Mouse (Mus musculus) kidney, postnatal 14 days (tissue): ENCODE measurements at regions not wholly inside any gene's neighbourhood (a gene's known extent, or its start where the extent isn't known, plus 50 kb on each side); places are given as distances from the start of the nearest gene placed in this dataset.

Experiments used
- DNase-seq: peaks from one replicate; pipeline ENCODE4 v3.0.0; 2022; ENCODE audit warnings: mixed read lengths

GRCm38 (mm10) chr12:68242683-68243082 is 916.3 kb downstream of the Rps29 start:
- DNase-seq = no peak

DNA sequence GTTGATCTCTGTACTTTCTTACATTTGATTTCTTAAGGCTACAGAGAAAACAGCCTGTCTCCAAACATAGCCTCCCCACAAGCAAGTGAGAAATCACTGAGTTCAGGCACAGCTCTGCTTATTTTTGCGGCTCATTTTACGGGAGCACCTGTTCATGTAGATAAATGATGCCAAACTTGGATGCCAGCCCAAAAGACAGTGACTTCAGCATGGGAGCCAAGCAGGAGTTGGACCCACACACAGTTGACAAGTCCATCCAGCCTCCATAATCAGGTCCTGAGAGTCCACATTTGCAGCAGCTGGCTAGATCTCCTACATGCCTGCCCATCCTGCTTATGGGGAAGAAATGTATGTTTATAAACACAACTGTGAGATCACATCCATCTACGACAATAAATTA is 927.2 kb downstream of the Rps29 start:
- no peak for DNase-seq

DNA sequence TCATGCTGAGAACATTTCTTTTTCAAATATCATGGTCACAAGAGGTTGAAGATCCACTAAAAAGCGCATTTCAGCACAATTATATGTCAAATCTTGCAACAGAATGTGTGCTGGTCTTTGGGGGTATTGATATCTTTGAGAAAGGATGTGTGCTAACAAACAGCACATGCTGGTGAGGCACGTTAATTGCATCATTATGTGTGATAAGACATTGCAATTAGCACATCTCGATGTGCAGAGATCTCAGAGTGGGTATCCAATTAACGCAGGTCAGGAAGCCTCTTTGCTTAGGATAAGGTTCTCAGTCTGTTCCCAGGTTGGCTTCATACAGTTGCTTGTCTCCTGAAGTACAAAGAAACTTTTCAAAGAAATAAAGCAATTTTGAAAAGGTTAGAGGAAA is 941.9 kb downstream of the Rps29 start:
- DNase-seq = no peak

GRCm38 (mm10) chr12:68208302-68208701 is 950.7 kb downstream of the Rps29 start:
- no peak for DNase-seq

- DNase-seq = no peak
Observed at GRCm38 (mm10) chr12:68183858-68184257, 961.5 kb upstream of the Mdga2 start.

DNA sequence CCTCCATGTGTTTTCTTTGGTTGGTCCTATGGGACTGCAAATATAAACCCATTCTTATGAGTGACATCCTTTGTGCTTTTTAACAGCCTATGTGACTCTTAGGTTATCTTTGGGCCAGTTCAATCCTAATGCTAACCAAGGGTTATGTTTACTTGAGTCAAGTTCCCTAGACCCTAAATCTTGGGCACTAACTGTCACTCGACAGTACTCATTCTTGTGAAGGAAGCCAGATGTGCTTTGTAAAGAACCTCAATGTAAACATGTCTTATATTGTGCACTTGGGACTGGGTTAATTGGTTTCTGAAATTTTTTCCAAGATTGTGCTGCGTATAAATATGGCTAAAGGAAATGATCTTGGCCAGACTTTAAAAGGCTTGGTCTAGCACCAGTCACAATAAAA is 939.0 kb upstream of the Mdga2 start:
- no peak for DNase-seq

DNA sequence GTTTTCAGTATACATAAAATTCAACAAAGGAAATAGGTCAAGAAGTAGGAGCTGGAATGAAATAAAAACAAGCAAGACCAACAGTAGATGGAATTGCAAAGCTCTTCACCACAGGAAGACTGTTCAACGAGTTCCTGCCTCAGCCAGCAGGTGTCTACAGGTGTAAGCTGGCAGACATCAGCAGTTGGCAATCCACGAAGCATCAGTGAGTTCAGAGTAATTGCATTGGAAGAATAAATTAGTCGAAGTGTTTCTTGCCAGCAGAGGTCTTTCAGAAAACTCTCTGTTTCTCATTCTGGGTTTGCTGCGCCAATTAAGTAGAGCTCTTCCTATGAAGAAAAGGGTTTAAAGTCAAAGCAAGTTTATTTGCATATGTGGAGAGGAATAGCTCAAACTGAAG is 925.7 kb upstream of the Mdga2 start:
- peak; percentile 6 for DNase-seq

DNA sequence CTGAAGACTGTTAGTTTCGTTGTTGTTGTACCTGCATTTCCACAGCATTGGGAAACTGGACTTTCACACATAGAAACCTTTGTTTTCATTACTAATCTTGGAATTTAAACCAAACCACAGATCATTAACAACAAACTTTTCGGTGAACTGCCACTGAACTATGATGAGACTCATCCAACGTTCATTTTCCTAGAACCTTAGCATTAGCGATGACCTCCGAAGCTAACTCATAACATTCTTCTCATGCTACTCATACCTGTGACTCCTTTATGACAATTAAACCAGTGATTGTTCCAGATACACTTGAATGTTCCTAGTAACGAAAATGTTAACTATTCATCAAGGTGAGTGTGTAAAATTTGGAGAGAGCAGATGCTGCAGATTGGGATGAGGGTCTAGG is 917.5 kb upstream of the Mdga2 start:
- DNase-seq = no peak

GRCm38 (mm10) chr12:68131776-68132175 is 909.4 kb upstream of the Mdga2 start:
- no peak for DNase-seq

DNA sequence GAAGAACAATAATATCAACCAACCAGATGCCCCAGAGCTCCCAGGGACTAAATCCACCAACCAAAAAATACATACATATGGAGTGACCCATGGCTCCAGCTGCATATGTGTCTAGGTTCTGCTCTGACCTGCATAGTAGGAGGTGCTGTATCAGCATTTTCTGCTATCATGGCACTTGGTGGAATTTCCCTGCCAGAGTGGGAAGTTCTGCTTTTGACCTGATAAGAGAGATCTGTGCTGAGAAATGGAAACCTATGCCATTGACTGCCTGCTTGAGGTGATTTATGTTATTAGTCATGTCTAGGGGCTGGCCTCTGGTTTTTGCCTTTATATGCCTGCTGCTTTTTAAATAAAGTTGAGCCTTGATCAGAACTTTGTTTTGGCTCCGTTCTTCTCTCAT is 893.4 kb upstream of the Mdga2 start:
- no peak for DNase-seq
